Comparison of ENCODE assay signal across 13 mouse cellular contexts in the genomic region with DNA sequence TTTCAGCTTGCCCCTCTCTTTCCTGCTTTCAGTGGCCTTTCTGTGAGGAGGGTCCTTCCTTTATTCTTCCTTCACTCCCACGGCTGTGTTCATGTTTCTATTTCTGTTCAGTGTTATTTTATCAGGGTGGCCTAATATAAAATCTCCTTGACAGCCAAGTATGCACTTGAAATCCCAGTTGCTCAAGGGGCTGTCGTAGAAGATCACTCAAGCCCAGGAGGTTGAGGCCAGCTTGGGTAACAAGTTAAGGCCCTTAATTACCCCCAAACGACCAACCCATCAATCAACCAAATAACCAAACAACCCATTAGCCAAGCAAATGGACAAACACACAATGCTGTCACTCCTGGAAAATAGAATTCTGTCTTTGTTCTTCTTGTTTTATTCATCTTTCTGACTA.
"Had no signal": no experiment of that assay in that cellular context is flagged by ENCODE, and none has a peak within 500 bp of the region (broad histone marks: within the 10 kb centered on the region; RNA-seq: fewer than 3 reads in every experiment).

No protein-coding gene starts in this region.

- H3K27me3 ChIP-seq: liver, embryonic 15.5 days; midbrain, embryonic 15.5 days; neural tube, embryonic 12.5 days had no signal

- H3K27ac ChIP-seq: left cerebral cortex, adult 2 months; limb, embryonic 10.5 days; liver, embryonic 15.5 days; midbrain, embryonic 15.5 days; neural tube, embryonic 12.5 days; stomach, postnatal 0 days had no signal

- H3K4me2 ChIP-seq: liver, embryonic 11.5 days; liver, embryonic 15.5 days; lung, embryonic 14.5 days; midbrain, embryonic 15.5 days; neural tube, embryonic 12.5 days had no signal

- DNase-seq: kidney, adult 9 months; lung, embryonic 14.5 days; thymus, adult 2 months; thymus, postnatal 25 days had no signal

- ATAC-seq: inflammation-experienced regulatory T-cells, adult 6 months; intestine, postnatal 0 days; midbrain, embryonic 15.5 days had no signal

- H3K9me3 ChIP-seq: limb, embryonic 10.5 days; liver, embryonic 15.5 days; midbrain, embryonic 15.5 days; neural tube, embryonic 12.5 days had no signal

- H3K4me1 ChIP-seq: liver, embryonic 15.5 days; neural tube, embryonic 12.5 days had no signal

- H3K4me3 ChIP-seq: left cerebral cortex, adult 2 months; limb, embryonic 10.5 days; liver, embryonic 15.5 days; midbrain, embryonic 15.5 days; neural tube, embryonic 12.5 days had no signal

- H3K9ac ChIP-seq: liver, embryonic 15.5 days; lung, embryonic 14.5 days; midbrain, embryonic 15.5 days; neural tube, embryonic 12.5 days had no signal

- H3K36me3 ChIP-seq: limb, embryonic 10.5 days; liver, embryonic 15.5 days; midbrain, embryonic 15.5 days; neural tube, embryonic 12.5 days had no signal
